Comparison of ENCODE assay signal across 8 mouse cellular contexts in genomic region chr12:9029888-9030723, GRCm38 (mm10). TPM values are rescaled to one million over a fixed set of nuclear protein-coding genes. Genes with fewer than 3 reads are reported as not detected.
DNase-seq lines count a peak whose midpoint lies in the region; ATAC-seq lines count a peak whose summit lies in the region.

Gene Ttc32, plus strand, starts transcription at chr12:9029997.

- peak within 1 kb of the TSS; percentile 58 for H3K4me2 ChIP-seq in hindbrain, embryonic 11.5 days (replicated peaks; ENCODE audit: low read depth, low read length)

- peak within 1 kb of the TSS; percentile 90 for H3K9ac ChIP-seq in hindbrain, embryonic 11.5 days (ENCODE audit: low read depth, low read length)

- WGBS in hindbrain, embryonic 11.5 days = under 1% methylated on average over 69 of the region's 69 CpGs

- H3K9me3 ChIP-seq in hindbrain, embryonic 11.5 days (ENCODE audit: control insufficient read depth, low read length) = no peaks in the 10 kb centered on the region

- peak within 1 kb of the TSS; percentile 96 for H3K27ac ChIP-seq in hindbrain, embryonic 11.5 days (ENCODE audit: low read depth, low read length)

- H3K4me1 ChIP-seq in hindbrain, embryonic 11.5 days (replicated peaks; ENCODE audit: control insufficient read depth, insufficient read depth, low read length) = no peaks in the 10 kb centered on the region; the same call in 1 of the 2 replicates

- peak; percentile 95 for ATAC-seq in hindbrain, embryonic 11.5 days (ENCODE audit: low FRiP score)

- peak; percentile 98 for DNase-seq in Muller cell, postnatal 12 days (ENCODE audit: inconsistent ontology term)
- peak; percentile 95 for DNase-seq in cerebellum, adult 9-11 months
- peak; percentile 88 to 96 for DNase-seq in frontal cortex, adult 2 months (ENCODE audit: extremely low spot score in 1 of 2, low spot score in 1 of 2)
- DNase-seq in hindbrain, embryonic 11.5 days (ENCODE audit: low spot score) = peak; percentile 95
- DNase-seq in layer of hippocampus, postnatal 10 days (ENCODE audit: low spot score in 2 of 2) = peak; percentile 96
- peak; percentile 95 for DNase-seq in lung, postnatal 10 days
- peak; percentile 94 for DNase-seq in ovary, postnatal 36 days (ENCODE audit: low spot score)
- DNase-seq in thymus, postnatal 25 days = peak; percentile 94

- H3K36me3 ChIP-seq in hindbrain, embryonic 11.5 days (ENCODE audit: control insufficient read depth, insufficient read depth, low read length) = no peaks in the 10 kb centered on the region

- peak within 1 kb of the TSS; percentile 70 for H3K4me3 ChIP-seq in hindbrain, embryonic 11.5 days (ENCODE audit: low read depth, low read length)

- H3K27me3 ChIP-seq in hindbrain, embryonic 11.5 days (ENCODE audit: control insufficient read depth, insufficient read depth, low read length) = no peaks in the 10 kb centered on the region

RNA-seq across cellular contexts. Expression of gene Ttc32, which starts in this region (rescaled TPM):
- 5.1 and 7.0 TPM in 2 replicates for polyA plus RNA-seq in frontal cortex, adult 2 months (2012; rRNA removed)
- polyA plus RNA-seq in hindbrain, embryonic 11.5 days (2014; fragmentation: Nextera tagmentation; extraction: Ambion mirVana) = 21.3 and 23.4 TPM in 2 replicates
- total RNA-seq in layer of hippocampus, postnatal 10 days (2021) = 1 to 10 TPM; 3.7 to 4.4 TPM

Comparison
In these comparisons a context has a peak if more than half of its experiments do, and no peak if none do; other contexts are left out.
1. Peak in every context shown above with its lines: DNase-seq, ATAC-seq, H3K4me3 ChIP-seq and H3K27ac ChIP-seq.